Mouse (Mus musculus) retina, postnatal 7 days (tissue): Measurements from ENCODE around the gene Rfxank.
A peak's percentile ranks its signal among the peaks of the same experiment; 100 is the strongest.

Experiments used
- DNase-seq: peaks from one replicate; pipeline ENCODE4 v3.0.0-alpha.2; 2012; ENCODE audit warnings: low read depth, low spot score

The Rfxank gene

GRCm38 (mm10) chr8:70150158-70150557, 11.2 kb upstream of the Rfxank start:
- DNase-seq, result no peak

GRCm38 (mm10) chr8:70147678-70148607, 9.0 kb upstream of the Rfxank start:
- no peak for DNase-seq

- DNase-seq, result no peak
Measured at GRCm38 (mm10) chr8:70139981-70140380, 1.0 kb upstream of the Rfxank start.

GRCm38 (mm10) chr8:70137890-70138289, 1.1 kb downstream of the Rfxank start:
- no peak for DNase-seq

GRCm38 (mm10) chr8:70136591-70136990, 2.4 kb downstream of the Rfxank start:
- no peak for DNase-seq

- no peak for DNase-seq
Measured at GRCm38 (mm10) chr8:70134931-70135330, 4.0 kb downstream of the Rfxank start.

- DNase-seq, result no peak
Measured at GRCm38 (mm10) chr8:70134086-70134485, 4.9 kb downstream of the Rfxank start.

GRCm38 (mm10) chr8:70131166-70131883, 7.6 kb downstream of the Rfxank start, which contains the start of gene Nr2c2ap:
TSS of gene Nr2c2ap (plus strand) at chr8:70131333.
- peak; percentile 73 for DNase-seq

- no peak for DNase-seq
Measured at GRCm38 (mm10) chr8:70130066-70130465, 8.9 kb downstream of the Rfxank start.

- DNase-seq, result no peak
Measured at GRCm38 (mm10) chr8:70129309-70129952, 9.5 kb downstream of the Rfxank start.

- no peak for DNase-seq
Measured at GRCm38 (mm10) chr8:70128435-70128834, 10.5 kb downstream of the Rfxank start.

GRCm38 (mm10) chr8:70124992-70125391, 14.0 kb downstream of the Rfxank start:
- DNase-seq, result no peak

GRCm38 (mm10) chr8:70122863-70123262, 16.1 kb downstream of the Rfxank start:
- DNase-seq, result no peak

- DNase-seq, result peak; percentile 71
Measured at GRCm38 (mm10) chr8:70120667-70121066, 18.3 kb downstream of the Rfxank start, which contains the start of gene Ncan. TSS of gene Ncan (minus strand) at chr8:70120873.

GRCm38 (mm10) chr8:70118726-70119700, 19.9 kb downstream of the Rfxank start:
- no peak for DNase-seq

- DNase-seq, result no peak
Measured at GRCm38 (mm10) chr8:70117611-70118010, 21.3 kb downstream of the Rfxank start.

- no peak for DNase-seq
Measured at GRCm38 (mm10) chr8:70114892-70115291, 24.1 kb downstream of the Rfxank start.

GRCm38 (mm10) chr8:70114488-70114887, 24.5 kb downstream of the Rfxank start:
- no peak for DNase-seq

- no peak for DNase-seq
Measured at GRCm38 (mm10) chr8:70112401-70113016, 26.4 kb downstream of the Rfxank start.

- no peak for DNase-seq
Measured at GRCm38 (mm10) chr8:70111192-70111795, 27.7 kb downstream of the Rfxank start.
